Mouse (Mus musculus) kidney, postnatal 4 days (tissue): ENCODE measurements around the gene Pank4.
A peak's percentile ranks its signal among the peaks of the same experiment; 100 is the strongest.

Experiments
- DNase-seq, 2 experiments: peaks; one replicate each; pipeline ENCODE4 v3.0.0; 2021; ENCODE audit warnings: mixed read lengths in 2 of 2

Pank4 gene

GRCm38 (mm10) chr4:154963901-154964580, at the start of gene Pank4:
Gene Pank4, plus strand, starts transcription at chr4:154964123.
- DNase-seq = peak; percentile 92 to 95

GRCm38 (mm10) chr4:154914252-154914651, 49.7 kb upstream of the Pank4 start:
- no peak for DNase-seq

GRCm38 (mm10) chr4:154914707-154915106, 49.2 kb upstream of the Pank4 start:
- DNase-seq = no peak

GRCm38 (mm10) chr4:154915286-154915685, 48.6 kb upstream of the Pank4 start:
- DNase-seq = no peak

GRCm38 (mm10) chr4:154916662-154917061, 47.3 kb upstream of the Pank4 start:
- DNase-seq = no peak

GRCm38 (mm10) chr4:154922291-154922690, 41.6 kb upstream of the Pank4 start:
- DNase-seq = no peak

GRCm38 (mm10) chr4:154922931-154923330, 41.0 kb upstream of the Pank4 start:
- DNase-seq = no peak

- DNase-seq = no peak
These were observed 38.5 kb upstream of the Pank4 start for GRCm38 (mm10) chr4:154925413-154925812.

- DNase-seq = no peak
These were observed 36.7 kb upstream of the Pank4 start for GRCm38 (mm10) chr4:154926969-154927898.

- peak; percentile 44 to 61 for DNase-seq
These were observed 36.0 kb upstream of the Pank4 start for GRCm38 (mm10) chr4:154927899-154928337.

- no peak for DNase-seq
These were observed 35.4 kb upstream of the Pank4 start, which contains the start of gene Tnfrsf14 for GRCm38 (mm10) chr4:154928395-154929087. Gene Tnfrsf14, minus strand, starts transcription at chr4:154928563.

GRCm38 (mm10) chr4:154929088-154929660, 34.7 kb upstream of the Pank4 start:
- DNase-seq = no peak

- DNase-seq = no peak
These were observed 30.5 kb upstream of the Pank4 start for GRCm38 (mm10) chr4:154933306-154933907.

- no peak for DNase-seq
These were observed 29.1 kb upstream of the Pank4 start for GRCm38 (mm10) chr4:154934800-154935199.

- DNase-seq = no peak
These were observed 28.1 kb upstream of the Pank4 start for GRCm38 (mm10) chr4:154935788-154936187.

- no peak for DNase-seq
These were observed 27.2 kb upstream of the Pank4 start for GRCm38 (mm10) chr4:154936542-154937255.

- no peak for DNase-seq
These were observed 26.2 kb upstream of the Pank4 start for GRCm38 (mm10) chr4:154937746-154938145.

- DNase-seq = no peak
These were observed 23.8 kb upstream of the Pank4 start for GRCm38 (mm10) chr4:154940156-154940555.

GRCm38 (mm10) chr4:154941831-154942230, 22.1 kb upstream of the Pank4 start:
- DNase-seq = no peak

- DNase-seq = no peak
These were observed 21.1 kb upstream of the Pank4 start for GRCm38 (mm10) chr4:154942632-154943322.
